Mouse (Mus musculus) hindbrain, embryonic 14.5 days (tissue): ENCODE data around the gene Ncmap. TPM values are rescaled to one million over a fixed set of nuclear protein-coding genes. Genes with fewer than 3 reads are reported as not detected.

Experiments
- ATAC-seq: fragments of 200-750 bp; cut with Nextera tagmentation; 2 replicates; pipeline ENCODE4 v1.8.0; 2017; ENCODE audit warnings: moderate number of reproducible peaks, mild to moderate bottlenecking, moderate TSS enrichment, moderate library complexity; ENCODE audit not compliant: low FRiP score
- DNase-seq: peaks from one replicate; pipeline ENCODE4 v3.0.0-alpha.2; 2015; ENCODE audit warnings: low spot score
- H3K27ac ChIP-seq: fragments of 300-500 bp; sonication (generic); 2 replicates; pipeline ENCODE4 v1.5.1; 2014; ENCODE audit warnings: mild to moderate bottlenecking, moderate library complexity
- H3K27me3 ChIP-seq: fragments of 300-500 bp; sonication (generic); 2 replicates; pipeline ENCODE4 v1.6.1; 2014; ENCODE audit warnings: mild to moderate bottlenecking, low read length, mixed read lengths; ENCODE audit not compliant: control insufficient read depth, insufficient read depth
- H3K36me3 ChIP-seq: fragments of 300-500 bp; sonication (generic); replicated peaks from 2 replicates; pipeline ENCODE4 v1.6.1; 2014; ENCODE audit not compliant: control insufficient read depth, insufficient read depth
- H3K4me1 ChIP-seq: fragments of 300-500 bp; sonication (generic); replicated peaks from 2 replicates; pipeline ENCODE4 v1.6.1; 2014; ENCODE audit warnings: antibody characterized with exemption, low read length, mixed read lengths; ENCODE audit not compliant: control insufficient read depth, insufficient read depth
- H3K4me2 ChIP-seq: fragments of 300-500 bp; sonication (generic); replicated peaks from 2 replicates; pipeline ENCODE4 v1.6.1; 2014; ENCODE audit warnings: mild to moderate bottlenecking, moderate library complexity
- H3K4me3 ChIP-seq: fragments of 300-500 bp; sonication (generic); replicated peaks from 2 replicates; pipeline ENCODE4 v1.5.1; 2014; ENCODE audit warnings: mild to moderate bottlenecking, low read length
- H3K9ac ChIP-seq: fragments of 300-500 bp; sonication (generic); 2 replicates; pipeline ENCODE4 v1.6.1; 2014
- H3K9me3 ChIP-seq: fragments of 300-500 bp; sonication (generic); 2 replicates; pipeline ENCODE4 v1.6.1; 2016; ENCODE audit warnings: low read length; ENCODE audit not compliant: control insufficient read depth
- WGBS: fragments of 180-500 bp; shearing (Covaris S2); extraction: QIAGEN DNeasy Blood & Tissue Kit; methylation state at CpG from one replicate; pipeline ENCODE4 v1.1.7; 2014; 5-methylcytosine and 5-hydroxymethylcytosine counted together
- polyA plus RNA-seq: library from polyadenylated mRNA; unstranded; fragments of >200 nt; fragmentation: Nextera tagmentation; extraction: Ambion mirVana; gene quantifications from 2 replicates; pipeline ENCODE4 v1.2.1, GENCODE M21; 2014

The Ncmap gene
- polyA plus RNA-seq, result 0.90 and 1.0 TPM in 2 replicates

- no peak for DNase-seq
- peaks cover 39% of the 10 kb centered on the region for H3K27me3 ChIP-seq
Observed at GRCm38 (mm10) chr4:135397991-135398390, at the start of gene Ncmap. TSS of gene Ncmap (minus strand) at chr4:135398227.

GRCm38 (mm10) chr4:135442473-135442872 lies 44.4 kb upstream of the Ncmap start:
- Histone ChIP-seq H3K9me3 (no peaks in the 10 kb centered on the region), H3K4me2 (no peak overlapping the region), H3K4me3 (no peak overlapping the region), H3K36me3 (no peaks in the 10 kb centered on the region), H3K4me1 (peaks cover 5% of the 10 kb centered on the region; the same call in 1 of the 2 replicates), H3K27ac (no peak overlapping the region), H3K27me3 (no peaks in the 10 kb centered on the region), H3K9ac (no peak overlapping the region)
- DNase-seq, result no peak
- WGBS, result 79% methylated on average over 5 of the region's 5 CpGs
- ATAC-seq, result no peak

More at GRCm38 (mm10) chr4:135397991-135398390, at the start of gene Ncmap:
- peak within 1 kb of the TSS; percentile 42; the same call in 1 of the 2 replicates for H3K9ac ChIP-seq
- peak within 1 kb of the TSS; percentile 27 for H3K4me3 ChIP-seq
- H3K4me1 ChIP-seq, result peaks cover 9% of the 10 kb centered on the region; the same call in 1 of the 2 replicates
- H3K27ac ChIP-seq, result no peak within 1 kb of the TSS
- 2% methylated on average over 28 of the region's 29 CpGs for WGBS
- ATAC-seq, result no peak
- H3K4me2 ChIP-seq, result peak within 1 kb of the TSS; percentile 53
- no peaks in the 10 kb centered on the region for H3K36me3 ChIP-seq
- H3K9me3 ChIP-seq, result no peaks in the 10 kb centered on the region

- DNase-seq, result no peak
Observed at GRCm38 (mm10) chr4:135439904-135440522, 42.0 kb upstream of the Ncmap start.

GRCm38 (mm10) chr4:135439188-135439647 lies 41.2 kb upstream of the Ncmap start:
- Histone ChIP-seq H3K4me1 (peaks cover 8% of the 10 kb centered on the region; the same call in 1 of the 2 replicates), H3K4me3 (no peak overlapping the region), H3K27ac (no peak overlapping the region), H3K9ac (no peak overlapping the region), H3K4me2 (peak overlapping the region; percentile 21), H3K9me3 (no peaks in the 10 kb centered on the region), H3K36me3 (no peaks in the 10 kb centered on the region), H3K27me3 (no peaks in the 10 kb centered on the region)
- DNase-seq (no peak), ATAC-seq (no peak)
- WGBS, result 4% methylated on average over 15 of the region's 15 CpGs

More at GRCm38 (mm10) chr4:135439904-135440522, 42.0 kb upstream of the Ncmap start:
- ATAC-seq, result no peak
- Histone ChIP-seq H3K4me1 (peaks cover 5% of the 10 kb centered on the region; the same call in 1 of the 2 replicates), H3K36me3 (no peaks in the 10 kb centered on the region), H3K9me3 (no peaks in the 10 kb centered on the region), H3K4me2 (no peak overlapping the region), H3K4me3 (no peak overlapping the region), H3K27me3 (no peaks in the 10 kb centered on the region), H3K9ac (no peak overlapping the region), H3K27ac (no peak overlapping the region)
- WGBS, result 61% methylated on average over 9 of the region's 9 CpGs

- Histone ChIP-seq H3K4me3 (no peak overlapping the region), H3K9me3 (no peaks in the 10 kb centered on the region), H3K36me3 (no peaks in the 10 kb centered on the region), H3K27ac (no peak overlapping the region), H3K4me1 (peaks cover 8% of the 10 kb centered on the region), H3K27me3 (no peaks in the 10 kb centered on the region), H3K9ac (no peak overlapping the region), H3K4me2 (no peak overlapping the region)
- DNase-seq (no peak), ATAC-seq (no peak)
Observed at GRCm38 (mm10) chr4:135437924-135438323, 39.9 kb upstream of the Ncmap start.

- 64% methylated on average over 13 of the region's 13 CpGs for WGBS
- no peak for DNase-seq
Observed at GRCm38 (mm10) chr4:135436291-135436690, 38.3 kb upstream of the Ncmap start.

GRCm38 (mm10) chr4:135434395-135434789 lies 36.4 kb upstream of the Ncmap start:
- Histone ChIP-seq H3K36me3 (no peaks in the 10 kb centered on the region), H3K4me1 (peaks cover 10% of the 10 kb centered on the region), H3K27me3 (no peaks in the 10 kb centered on the region), H3K9me3 (no peaks in the 10 kb centered on the region), H3K4me3 (peak overlapping the region; percentile 77), H3K27ac (peak overlapping the region; percentile 83), H3K9ac (peak overlapping the region; percentile 72), H3K4me2 (peak overlapping the region; percentile 96)
- ATAC-seq (peak; percentile 21; the same call in 1 of the 2 replicates), DNase-seq (peak; percentile 45)
- 21% methylated on average over 11 of the region's 11 CpGs for WGBS

More at GRCm38 (mm10) chr4:135436291-135436690, 38.3 kb upstream of the Ncmap start:
- Histone ChIP-seq H3K4me2 (no peak overlapping the region), H3K4me3 (no peak overlapping the region), H3K9ac (no peak overlapping the region), H3K9me3 (no peaks in the 10 kb centered on the region), H3K4me1 (peaks cover 11% of the 10 kb centered on the region), H3K27me3 (no peaks in the 10 kb centered on the region), H3K36me3 (no peaks in the 10 kb centered on the region), H3K27ac (no peak overlapping the region)
- no peak for ATAC-seq

- Histone ChIP-seq H3K9ac (peak within 1 kb of the TSS; percentile 87), H3K27ac (peak within 1 kb of the TSS; percentile 83), H3K9me3 (no peaks in the 10 kb centered on the region), H3K36me3 (no peaks in the 10 kb centered on the region), H3K4me2 (peak within 1 kb of the TSS; percentile 96), H3K4me1 (peaks cover 7% of the 10 kb centered on the region), H3K27me3 (no peaks in the 10 kb centered on the region), H3K4me3 (peak within 1 kb of the TSS; percentile 77)
- peak; percentile 87 for ATAC-seq
- DNase-seq, result peak; percentile 82
- WGBS, result under 1% methylated on average over 55 of the region's 79 CpGs
Observed at GRCm38 (mm10) chr4:135433443-135434394, 35.7 kb upstream of the Ncmap start, which contains the start of gene Rcan3. TSS of gene Rcan3 (minus strand) at chr4:135433853.

- DNase-seq, result peak; percentile 33
Observed at GRCm38 (mm10) chr4:135433086-135433442, 35.0 kb upstream of the Ncmap start.

More at GRCm38 (mm10) chr4:135433086-135433442, 35.0 kb upstream of the Ncmap start:
- peak overlapping the region; percentile 60; the same call in 1 of the 2 replicates for H3K27ac ChIP-seq
- peak overlapping the region; percentile 87 for H3K9ac ChIP-seq
- peak overlapping the region; percentile 77 for H3K4me3 ChIP-seq
- WGBS, result 6% methylated on average over 10 of the region's 10 CpGs
- H3K4me2 ChIP-seq, result peak overlapping the region; percentile 96
- no peaks in the 10 kb centered on the region for H3K27me3 ChIP-seq
- H3K4me1 ChIP-seq, result peaks cover 7% of the 10 kb centered on the region
- H3K9me3 ChIP-seq, result no peaks in the 10 kb centered on the region
- no peak for ATAC-seq
- no peaks in the 10 kb centered on the region for H3K36me3 ChIP-seq
